Mouse (Mus musculus) cortical plate, adult 2 months (tissue): ENCODE measurements at regions not wholly inside any gene's neighbourhood (a gene's known extent, or its start where the extent isn't known, plus 50 kb on each side); places are given as distances from the start of the nearest gene placed in this dataset.

Source experiments
- CTCF ChIP-seq: fragments of 200-500 bp; IDR thresholded peaks from 2 replicates; pipeline ENCODE4 v1.5.1; 2011; ENCODE audit warnings: mild to moderate bottlenecking, control low read depth, low read length; ENCODE audit not compliant: insufficient read depth; ENCODE audit errors: extremely low read depth
- POLR2A ChIP-seq: fragments of 200-500 bp; IDR thresholded peaks from 2 replicates; pipeline ENCODE4 v1.6.1; 2011; ENCODE audit warnings: mild to moderate bottlenecking, low read length, control low read depth; ENCODE audit not compliant: insufficient read depth; ENCODE audit errors: extremely low read depth

DNA sequence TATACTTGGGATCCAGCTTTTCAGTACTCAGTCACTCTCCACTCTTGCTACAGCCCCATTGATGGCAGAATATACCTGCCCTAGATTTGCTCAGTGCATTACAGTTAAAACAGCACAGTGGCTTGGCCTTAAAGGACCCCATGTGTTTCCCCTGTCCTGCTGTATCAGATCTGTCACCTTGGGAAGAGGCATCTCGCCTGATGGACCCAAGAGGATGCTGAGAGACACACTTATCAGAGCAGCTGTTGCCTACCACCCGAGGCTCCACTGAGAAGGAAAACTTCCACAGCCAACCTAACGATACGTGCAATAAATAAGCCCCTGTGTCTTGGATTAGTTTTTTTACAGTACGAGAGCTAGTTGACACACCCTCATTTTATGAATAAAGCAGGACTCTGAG lies 411.8 kb upstream of the Sall1 start:
- TF ChIP-seq CTCF (no peak), POLR2A (no peak)
